Mouse (Mus musculus): Measurements from ENCODE around the gene Taf12.

GRCm38 (mm10) chr4:132344403-132345134 lies 70.4 kb downstream of the Taf12 start:
- TF ChIP-seq CTCF (IDR thresholded peaks at IDR 0.05; ENCODE audit: low read depth) = no peak
- no peak for TF ChIP-seq EP300 (IDR thresholded peaks at IDR 0.05; ENCODE audit: low read depth)

All from liver, postnatal 0 days (tissue).